Mouse (Mus musculus) spleen, postnatal 14 days (tissue): ENCODE results near the gene Gm48552.
A peak's percentile ranks its signal among the peaks of the same experiment; 100 is the strongest.

Experiments
- DNase-seq, 2 experiments: peaks; one replicate each; pipeline ENCODE4 v3.0.0; 2021 to 2022; ENCODE audit warnings: low spot score in 2 of 2

The Gm48552 gene

DNA sequence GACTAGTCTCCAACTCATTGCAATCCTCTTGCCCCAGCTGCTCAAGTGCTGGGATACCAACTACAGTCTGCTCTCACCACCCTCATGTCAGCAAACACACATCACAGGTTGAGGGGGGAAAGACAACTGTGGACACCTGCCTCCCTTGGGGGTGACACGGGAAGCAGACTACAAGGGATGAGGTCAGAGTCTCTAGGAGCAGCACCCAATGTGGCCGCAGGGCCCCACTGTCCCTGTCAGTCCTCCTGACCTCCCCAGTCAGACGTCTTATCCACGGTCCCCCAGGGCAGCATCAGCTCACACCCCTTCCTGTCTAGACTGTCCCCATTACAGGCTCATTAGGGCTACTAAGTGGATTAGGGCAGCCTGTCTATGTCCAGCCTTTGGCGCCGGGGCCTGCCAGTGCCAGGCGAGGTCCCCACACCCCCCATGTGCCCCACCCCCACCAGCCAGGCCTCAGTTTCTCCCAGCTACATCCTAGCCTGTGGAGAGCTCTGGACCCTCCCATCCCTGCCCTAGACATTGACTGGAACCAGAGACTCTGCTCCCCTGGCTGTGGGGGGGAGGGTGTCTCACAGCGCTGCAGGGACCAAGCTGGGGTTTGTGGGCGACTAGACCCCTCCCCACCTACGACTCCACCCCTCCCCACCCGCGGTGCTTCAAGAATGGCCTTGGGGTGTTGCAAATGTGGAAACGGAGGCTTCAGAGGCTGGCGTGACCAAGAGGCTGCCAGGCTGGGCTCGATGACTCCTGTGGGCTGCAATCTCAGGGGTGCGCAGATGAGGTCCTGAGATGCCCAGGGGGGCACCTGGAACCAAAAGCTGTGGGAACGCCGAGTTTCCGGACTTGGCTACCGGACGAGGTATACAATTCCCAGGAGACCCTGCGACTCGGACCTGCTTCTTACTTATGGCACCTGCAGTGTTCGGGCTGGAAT, 18.0 kb downstream of the Gm48552 start:
- DNase-seq: no peak

DNA sequence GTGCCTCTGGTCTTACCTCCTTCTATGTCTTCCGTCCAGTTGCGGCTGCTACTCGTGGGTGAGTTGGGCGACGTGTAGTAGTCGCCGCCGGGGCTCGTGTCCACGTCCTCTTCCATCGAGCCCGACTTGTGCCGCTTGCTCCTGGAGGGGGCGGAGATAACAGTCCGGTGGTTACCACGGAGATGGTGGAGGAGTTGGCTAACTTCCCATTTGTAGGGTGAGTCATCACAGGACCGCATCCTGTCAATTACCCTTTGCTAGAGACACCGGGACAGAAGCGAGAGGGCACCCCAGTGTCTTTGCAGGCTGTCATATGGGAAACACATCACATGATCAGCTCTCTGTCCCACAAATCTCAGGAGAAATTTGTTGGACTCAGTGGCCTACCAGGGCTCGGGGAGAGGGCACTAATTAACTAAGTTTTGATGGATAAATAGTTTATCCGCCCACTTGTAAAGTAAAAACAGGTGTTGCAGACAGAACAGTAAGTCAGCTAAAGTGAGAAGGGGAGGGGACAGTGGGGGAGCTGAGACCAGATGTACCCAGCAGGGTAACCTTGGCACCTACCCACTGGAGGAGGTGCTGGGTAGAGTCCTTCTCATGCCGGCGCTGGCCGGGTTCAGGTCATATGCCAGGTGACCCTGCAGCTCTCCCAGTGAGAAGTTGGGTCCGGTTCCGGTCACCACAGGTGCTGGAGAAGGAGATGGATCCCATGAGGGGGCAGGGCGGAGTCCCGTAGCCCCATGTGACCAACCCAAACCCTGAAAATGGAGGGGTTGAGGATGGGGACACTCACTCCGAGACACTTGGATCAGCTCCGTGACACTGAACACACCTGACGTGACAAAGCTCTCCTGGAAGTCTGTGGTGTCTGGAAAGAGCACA, 19.0 kb downstream of the Gm48552 start:
- peak in 1 of 2 experiments; percentile 45 for DNase-seq

DNA sequence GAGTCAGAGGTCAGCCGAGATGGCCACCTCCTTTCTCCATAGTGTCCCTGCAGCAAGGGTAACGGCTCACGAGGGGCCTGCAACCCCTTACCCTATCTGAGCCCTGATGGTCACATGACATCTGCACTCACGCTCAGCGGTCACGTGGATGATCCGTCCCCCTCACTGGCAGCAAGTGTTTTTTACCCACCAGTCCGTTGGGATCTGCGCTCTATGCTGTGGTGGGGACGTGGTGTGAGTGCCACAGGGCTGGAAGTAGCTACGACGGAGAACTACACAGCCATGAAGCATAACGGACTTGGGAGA, 19.6 kb downstream of the Gm48552 start:
- DNase-seq: no peak

DNA sequence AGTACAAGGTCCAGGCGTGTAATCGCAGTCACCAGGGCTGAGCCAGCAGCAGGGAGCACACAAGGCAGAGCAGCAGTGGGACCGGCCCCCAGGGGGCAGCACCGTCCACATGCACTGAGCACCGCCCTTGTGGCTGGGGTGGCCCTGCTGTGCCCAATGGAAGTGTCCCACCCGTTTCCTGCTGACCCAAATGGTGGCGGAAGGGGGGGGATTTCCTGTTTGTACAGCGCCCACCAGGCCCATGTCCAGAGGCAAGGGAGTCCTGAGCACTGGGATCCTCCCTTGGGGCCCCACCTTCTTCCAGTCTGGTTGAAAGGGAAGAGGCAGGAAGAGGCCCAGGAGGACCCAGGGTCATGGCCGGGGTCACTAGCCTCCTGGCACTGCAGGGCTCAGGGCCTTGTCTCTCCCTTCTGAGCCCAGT, 20.1 kb downstream of the Gm48552 start:
- peak; percentile 62 to 78 for DNase-seq

DNA sequence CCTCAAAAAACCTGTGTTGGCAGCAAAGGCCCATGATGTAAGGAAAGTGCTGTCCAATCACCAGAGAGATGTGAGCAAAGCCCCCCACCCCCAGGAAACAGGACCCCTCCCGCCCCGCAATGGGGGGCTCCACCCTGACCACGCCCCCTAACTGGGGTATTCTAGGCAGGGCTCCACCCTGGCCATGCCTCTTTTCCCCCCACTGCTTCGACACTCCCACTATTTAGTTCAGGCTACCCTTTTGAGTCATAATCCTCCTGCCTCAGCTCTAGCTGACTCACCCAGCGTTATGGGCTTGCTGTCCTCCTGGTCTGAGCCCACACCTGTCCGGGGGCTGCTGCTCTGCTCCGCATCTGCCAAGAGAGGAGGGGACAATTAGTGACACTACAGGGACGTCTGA, 20.5 kb downstream of the Gm48552 start:
- no peak for DNase-seq

DNA sequence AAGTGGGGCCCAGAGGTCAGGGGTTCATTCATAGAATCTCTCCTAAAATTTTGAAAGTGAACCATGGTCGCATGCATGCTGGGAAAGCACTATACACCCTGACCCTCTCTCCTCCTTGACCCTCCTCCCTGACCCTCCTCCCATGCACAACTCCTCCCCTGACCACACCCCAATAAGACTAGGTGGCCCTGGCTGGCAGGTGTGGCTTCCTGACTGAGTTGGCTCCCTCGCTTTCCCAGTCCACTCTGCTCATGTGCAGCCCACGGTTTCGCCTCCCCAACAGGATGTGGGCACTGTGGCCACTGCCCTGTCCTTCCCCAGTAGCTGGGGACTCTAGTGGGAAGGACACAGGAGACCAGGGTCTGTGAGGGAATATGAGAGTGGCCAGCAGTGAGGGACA, 21.5 kb downstream of the Gm48552 start:
- DNase-seq: no peak

DNA sequence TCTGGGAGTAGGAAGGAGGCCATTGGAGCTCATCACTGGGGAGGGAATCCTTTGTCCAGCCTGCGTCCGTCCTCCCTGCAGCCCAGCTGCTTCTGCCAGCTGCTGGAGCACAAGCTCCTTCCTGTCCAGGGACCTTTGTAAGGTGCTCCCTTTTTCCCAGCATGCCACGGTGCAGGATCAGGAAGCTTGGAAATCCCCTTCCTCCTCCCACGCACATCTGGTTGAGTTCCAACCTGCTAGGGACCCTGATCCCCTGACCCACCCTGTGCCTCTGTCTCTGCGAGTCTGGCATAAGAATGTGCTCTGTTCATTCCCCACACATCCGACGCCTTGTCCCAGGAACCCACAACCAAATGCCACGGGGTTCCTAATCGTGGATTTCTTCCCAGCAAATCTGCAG, 22.2 kb downstream of the Gm48552 start:
- DNase-seq: no peak

DNA sequence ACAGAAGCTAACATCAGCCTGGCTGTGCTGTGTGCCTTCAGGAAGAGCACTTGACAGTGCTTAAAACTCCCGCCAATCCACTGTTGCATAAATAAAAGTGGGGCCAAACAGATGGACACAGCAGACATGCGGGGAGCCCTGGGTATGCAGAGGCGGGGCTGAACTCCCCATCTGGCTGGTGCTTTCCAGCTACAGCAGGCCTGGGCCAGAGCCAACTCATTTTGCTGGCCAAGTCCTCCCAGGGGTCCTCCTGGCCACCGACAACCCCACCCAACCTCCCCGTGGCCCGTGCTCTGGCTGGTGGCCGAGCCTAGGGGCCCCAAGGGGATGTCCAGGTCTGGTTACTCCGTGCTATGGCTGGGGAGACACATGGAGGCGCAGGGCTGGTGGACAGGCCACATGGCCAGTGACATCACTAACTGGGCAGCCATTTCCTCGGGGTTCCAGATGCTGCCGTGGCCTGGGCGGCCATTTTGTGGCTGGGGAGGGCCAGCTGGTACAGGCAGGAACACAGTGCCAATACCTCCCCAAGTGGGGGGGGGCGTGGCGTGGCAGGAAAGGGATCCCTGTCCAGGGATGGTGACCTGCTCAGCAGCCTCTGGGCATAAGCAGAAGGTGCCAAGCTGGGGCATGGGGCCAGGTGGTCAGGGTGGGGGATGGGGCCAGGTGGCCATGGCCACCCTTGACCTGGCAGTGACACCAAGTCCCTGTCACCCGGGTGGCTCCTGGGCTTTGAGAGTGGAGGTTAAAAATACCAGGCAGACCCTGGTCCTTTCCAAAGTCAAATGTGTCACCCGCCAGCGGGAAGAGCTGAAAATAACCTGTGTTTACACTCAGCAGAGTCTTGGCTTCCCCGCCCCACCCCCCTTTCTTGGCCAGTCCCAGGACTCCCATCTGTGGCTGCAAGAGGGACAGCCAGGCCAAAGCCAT, 22.9 kb downstream of the Gm48552 start:
- DNase-seq: no peak

DNA sequence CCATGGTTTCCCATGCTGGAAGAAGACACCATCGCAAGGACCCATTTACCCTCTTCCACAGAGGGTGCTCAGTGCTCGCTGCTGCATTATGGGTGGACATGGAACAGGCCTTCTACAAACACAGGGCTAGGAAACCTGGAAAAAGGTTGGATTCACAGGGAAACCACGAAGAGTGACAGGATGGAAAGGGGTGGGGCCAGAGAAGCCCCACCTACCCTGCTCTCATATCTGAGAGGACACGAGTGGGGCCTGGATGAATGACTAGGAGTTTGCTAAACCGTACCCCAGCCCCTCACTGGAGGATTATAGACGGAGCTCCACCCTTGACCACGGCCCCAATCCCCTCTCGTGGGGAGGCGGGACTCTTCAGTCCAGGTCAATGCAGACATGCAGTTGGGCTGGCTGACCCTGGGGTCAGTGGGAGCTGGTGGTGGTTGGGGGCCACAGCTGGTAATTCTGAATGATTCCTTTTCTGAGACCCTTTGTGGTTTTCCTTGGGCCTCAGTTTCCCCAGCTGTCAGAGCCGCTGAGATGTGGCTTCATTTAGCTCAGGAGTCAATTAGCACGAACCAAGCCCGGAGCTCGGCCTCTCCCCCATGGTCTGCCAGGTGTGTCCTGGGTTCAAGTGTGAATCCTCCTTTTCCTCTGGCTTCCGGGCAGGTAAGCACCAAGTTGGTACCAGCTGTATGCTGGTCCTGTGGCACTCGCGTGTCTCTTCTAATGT, 23.9 kb downstream of the Gm48552 start:
- no peak for DNase-seq

DNA sequence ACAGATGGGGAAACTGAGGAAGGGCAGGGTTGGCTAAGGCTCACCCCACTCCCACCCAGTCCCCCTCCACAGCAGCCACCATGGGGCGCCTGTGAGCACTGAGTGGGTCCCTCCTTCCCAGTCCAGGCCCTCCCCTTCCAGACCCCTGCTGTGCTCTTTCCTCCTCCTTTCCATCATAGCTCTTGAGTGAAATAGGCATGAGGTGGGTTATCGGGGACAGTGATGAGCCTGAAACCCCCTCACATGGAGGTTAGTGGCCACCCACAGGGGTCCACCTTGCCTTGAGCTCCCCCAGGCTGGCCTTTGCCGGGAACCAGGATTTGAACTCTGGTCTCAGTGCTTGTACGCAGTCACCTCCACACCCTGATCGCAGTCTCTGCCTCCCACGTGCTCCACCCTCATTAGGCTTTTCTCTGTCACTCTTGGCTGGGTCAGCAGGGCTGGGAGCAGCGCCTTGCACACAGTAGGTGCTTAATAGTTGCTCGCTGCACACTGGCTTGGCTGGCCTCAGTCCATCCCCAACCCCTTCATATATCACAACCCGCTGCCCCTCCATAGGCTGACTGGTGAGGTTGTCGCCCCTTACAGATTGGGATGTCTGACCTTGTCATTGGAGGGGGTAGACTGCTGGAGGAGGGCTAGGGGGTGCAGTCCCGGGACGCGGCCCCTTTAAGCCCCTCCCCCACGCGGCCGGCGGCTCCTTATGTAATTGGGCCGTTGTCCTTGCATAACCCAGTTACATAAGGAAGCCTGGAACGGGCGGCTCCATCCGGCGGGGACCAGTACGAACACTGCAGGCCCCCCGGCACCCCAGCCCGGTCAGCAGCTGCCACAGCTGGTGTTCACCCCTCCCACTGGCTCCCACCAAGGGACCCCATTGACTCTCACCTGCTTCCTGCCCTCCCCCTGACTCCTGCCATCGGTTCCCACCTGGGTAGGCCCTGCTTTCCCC, 24.8 kb downstream of the Gm48552 start:
- DNase-seq: no peak

DNA sequence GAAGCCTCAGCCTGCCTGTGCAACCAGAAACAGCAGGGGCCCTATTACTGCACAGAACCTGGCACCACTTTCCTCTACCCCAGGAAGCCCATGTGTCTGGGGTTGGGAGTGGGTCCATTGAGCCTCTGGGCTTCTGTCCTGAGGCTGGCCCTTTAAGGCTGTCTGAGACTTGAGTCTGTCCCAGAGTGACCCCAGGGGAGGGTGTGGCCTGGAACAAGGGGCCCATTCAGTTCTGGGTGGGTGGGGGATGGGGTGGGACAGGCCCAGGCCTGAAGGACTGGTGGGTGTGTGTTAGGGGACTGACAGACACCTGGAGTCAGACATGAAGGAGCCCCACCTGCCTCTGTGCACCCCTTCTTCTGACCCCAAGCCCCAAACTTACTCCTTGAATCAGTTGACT, 25.9 kb downstream of the Gm48552 start:
- no peak for DNase-seq

DNA sequence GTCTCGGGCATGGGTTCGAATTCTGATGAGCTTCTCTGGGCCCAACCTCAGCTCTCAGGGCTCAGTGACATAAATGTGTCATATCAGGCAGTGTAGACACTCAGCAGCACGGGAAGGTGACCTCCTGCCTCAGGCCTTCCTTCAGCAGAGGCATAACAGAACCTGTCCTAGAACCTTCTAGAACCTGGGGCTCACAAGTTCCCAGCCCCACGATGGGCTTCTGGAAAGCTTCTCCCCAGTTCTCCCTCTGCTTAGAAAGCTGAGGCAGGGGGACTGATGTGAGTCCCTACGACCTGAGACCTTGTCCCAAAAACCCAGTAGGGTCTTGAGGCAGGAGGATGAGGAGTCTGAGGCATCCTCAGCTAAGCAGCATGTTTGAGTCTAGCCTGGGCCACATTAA, 26.3 kb downstream of the Gm48552 start:
- DNase-seq: no peak

DNA sequence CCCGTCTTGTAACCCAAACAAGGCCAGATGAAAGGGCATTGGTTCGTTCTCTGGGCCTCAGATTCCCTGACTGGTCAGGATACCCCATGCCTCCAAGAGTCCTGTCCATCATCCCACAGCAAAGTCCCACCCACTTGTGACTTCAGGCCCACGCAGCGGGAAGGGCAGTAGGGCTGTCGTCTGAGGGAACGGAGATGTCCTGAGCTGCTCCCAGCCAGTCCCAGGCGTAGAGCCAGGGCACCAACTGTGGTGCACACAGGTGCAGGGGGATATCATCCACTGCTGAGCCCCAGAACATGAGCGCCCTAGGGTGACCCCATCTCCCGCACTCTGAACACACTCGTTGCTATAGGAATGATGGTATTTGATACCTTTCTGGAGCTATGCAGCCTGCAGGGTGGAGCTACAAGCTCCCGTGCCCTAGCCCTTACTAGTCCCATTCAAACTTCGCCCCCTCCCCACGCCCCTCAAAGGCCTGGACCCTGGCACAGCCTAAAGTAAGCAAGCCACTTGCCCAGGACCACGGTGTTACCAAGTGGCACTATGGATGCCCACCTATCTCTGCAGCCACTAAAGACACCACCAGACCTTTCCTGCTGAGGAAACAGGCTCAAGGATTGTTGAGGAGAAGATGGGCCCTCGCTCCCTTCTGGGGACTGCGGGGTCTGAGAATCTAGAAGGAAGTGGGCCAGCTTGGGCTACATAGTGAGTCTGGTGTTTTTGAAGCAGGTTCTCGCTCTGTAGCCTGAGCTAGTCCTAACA, 26.9 kb downstream of the Gm48552 start:
- no peak for DNase-seq

DNA sequence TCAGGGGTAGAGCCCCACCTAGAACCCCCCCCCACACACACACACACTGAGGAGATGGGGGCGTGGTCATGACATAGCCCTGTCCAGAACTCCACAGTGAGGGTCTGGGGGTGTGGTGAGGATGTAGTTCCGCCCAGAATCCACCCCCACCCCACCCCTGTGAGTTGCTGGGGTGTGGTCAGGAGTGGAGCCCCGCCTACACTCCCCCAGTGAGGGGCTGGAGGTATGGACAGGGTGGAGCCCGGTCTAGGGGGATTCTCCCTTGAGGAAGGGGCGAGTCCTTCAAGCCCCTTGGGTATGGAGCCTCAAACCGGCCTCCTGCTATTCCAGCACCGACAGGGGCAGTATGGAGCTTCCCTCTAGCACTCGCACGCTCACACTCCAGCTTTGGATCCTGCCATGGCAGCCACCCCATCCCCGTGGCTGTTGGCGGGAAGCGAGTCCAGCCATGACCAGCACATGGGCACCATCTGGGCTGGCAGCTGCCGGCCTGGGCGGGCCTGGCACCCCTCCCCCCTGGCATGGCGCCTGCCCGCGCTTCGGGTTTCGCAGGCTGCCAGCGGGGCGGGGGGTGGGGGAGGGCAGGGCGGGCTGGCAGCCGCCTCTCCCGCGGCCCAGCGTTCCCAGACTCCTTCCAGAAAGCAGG, 27.9 kb downstream of the Gm48552 start:
- DNase-seq: no peak

DNA sequence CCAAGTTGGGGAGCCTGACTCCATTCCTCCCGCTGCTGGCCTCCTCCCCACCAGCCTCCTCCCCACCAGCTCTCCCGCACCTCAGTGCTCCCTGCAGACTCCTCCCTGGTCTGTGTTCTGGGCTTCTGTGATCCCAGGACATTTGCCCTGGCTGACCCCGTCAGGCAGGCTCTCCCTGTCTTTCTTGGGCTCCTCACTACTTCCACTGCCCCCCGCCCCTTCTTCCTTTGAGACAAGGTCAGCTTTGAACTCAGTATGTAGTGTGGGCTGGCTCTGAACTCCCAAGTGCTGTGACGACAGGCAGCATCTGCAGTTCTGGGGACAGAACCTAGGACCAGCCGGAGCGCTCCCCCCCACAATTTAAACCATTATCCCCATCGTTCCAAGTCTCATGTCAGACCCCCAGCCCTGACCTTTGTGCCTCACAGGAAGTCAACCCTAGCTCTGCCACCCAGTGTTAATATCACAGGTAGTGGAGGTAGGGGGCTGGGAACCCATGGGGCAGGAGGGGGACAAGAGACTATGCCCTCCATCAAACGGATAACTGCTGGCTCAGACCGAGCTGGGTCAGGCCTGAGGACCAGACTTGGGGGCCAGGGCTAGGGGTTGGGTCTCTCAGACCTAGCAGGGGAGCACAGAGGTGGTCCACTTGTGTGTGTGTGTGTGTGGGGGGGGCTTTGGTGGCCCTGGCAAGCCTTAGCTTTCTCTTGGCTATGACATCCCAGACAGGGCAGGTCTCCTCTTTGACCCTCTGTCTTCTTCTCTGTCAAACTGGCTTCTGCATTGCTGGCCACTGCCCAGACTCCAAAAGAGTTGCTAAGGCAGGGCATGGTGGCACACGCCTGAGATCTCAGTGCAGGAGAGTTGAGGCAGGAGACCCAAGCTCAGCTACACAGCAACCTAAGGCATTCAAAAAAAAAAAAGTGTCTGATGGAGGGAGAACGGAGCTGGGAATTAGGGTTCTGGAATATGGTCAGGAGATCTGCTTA, 28.7 kb downstream of the Gm48552 start:
- no peak for DNase-seq

DNA sequence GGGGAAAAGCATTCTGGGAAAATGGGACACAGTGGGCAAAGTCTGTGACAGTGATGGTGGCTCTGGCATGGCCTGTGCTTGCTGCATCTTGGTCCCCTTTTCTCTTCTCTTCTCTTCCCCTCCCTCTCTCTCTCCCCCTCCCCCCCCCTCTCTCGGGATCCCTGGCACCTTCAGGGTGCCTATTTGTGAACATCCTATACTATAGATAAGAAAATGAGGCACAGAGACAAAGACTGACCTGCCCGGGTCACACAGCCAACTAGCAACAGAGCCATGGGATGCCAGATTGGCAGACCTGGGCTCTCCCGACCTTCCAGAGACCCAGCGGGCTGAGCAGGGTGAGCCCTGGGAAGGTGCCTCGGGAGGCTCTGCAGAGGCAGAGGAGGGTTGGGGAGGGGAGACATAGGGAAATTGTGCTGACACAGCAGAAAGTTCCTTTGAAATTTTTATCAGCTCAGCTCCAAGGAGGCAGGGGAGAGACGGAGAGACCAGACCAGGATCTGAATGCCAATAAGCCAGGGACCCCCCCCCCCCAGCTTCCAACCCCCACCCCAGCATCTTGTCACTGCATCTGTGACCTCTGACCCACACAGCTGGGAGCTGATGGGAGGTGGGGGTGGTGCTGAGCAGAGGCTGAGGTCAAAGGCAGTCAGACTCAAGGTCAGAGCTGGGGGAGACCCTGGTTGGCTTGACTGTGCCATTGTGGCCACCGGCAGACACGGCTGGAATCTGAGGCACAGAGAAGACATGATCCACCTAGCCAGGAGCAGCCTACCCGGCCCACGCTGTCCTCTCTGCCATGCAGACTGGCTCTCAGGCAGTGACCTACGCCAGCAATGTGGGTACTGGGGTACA, 29.6 kb downstream of the Gm48552 start:
- no peak for DNase-seq
